9 mouse cellular contexts compared by ENCODE assay signal in the genomic region with DNA sequence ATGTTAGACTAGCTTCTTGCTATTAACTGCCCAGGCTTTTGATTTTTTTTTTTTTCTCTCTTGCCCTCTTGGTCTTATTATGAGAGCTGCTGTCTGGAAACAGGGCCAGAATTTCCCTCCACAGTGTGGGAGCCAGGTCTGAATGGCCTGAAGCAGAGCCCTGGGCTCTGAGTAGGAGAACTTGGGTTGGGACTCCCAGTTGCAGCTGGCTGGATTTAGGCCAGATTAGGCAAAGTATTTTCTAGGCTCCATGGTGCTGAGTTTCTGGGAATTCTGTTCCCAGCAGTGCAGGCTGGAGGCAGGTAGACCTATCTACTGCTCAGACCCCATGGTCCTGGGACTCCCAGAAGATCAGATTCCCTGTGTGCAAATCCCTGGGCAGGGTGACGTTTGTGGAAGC. TPM values are rescaled to one million over a fixed set of nuclear protein-coding genes. Genes with fewer than 3 reads are reported as not detected.
A peak's percentile ranks its signal among the peaks of the same experiment; 100 is the strongest.
DNase-seq lines count a peak whose midpoint lies in the region; ATAC-seq and TF ChIP-seq lines count a peak whose summit lies in the region.
"Had no signal": no experiment of that assay in that cellular context is flagged by ENCODE, and none has a peak within 500 bp of the region (broad histone marks: within the 10 kb centered on the region; RNA-seq: fewer than 3 reads in every experiment).

No protein-coding gene starts in this region.

- no peaks in the 10 kb centered on the region for H3K27me3 ChIP-seq in lung, embryonic 15.5 days
- no peaks in the 10 kb centered on the region for H3K27me3 ChIP-seq in heart, embryonic 16.5 days (ENCODE audit: control insufficient read depth, insufficient read depth, low read length)
- no peaks in the 10 kb centered on the region for H3K27me3 ChIP-seq in midbrain, postnatal 0 days (ENCODE audit: insufficient read depth, low read length)
- no peaks in the 10 kb centered on the region for H3K27me3 ChIP-seq in cerebellum, adult 2 months (ENCODE audit: control insufficient read depth, insufficient read depth, low read length)

- peak overlapping the region; percentile 50 for H3K27ac ChIP-seq in lung, embryonic 15.5 days
- peak overlapping the region; percentile 68 for H3K27ac ChIP-seq in heart, embryonic 16.5 days (ENCODE audit: low read length)
- H3K27ac ChIP-seq in midbrain, postnatal 0 days (ENCODE audit: low read depth, low read length): 0 out of 2 replicates have a peak overlapping the region, but pooled peaks have one; percentile 18
- H3K27ac ChIP-seq in cerebellum, adult 2 months (ENCODE audit: insufficient read depth, low read length): no peak overlapping the region

- no peaks in the 10 kb centered on the region for H3K36me3 ChIP-seq in lung, embryonic 15.5 days
- H3K36me3 ChIP-seq in heart, embryonic 16.5 days (ENCODE audit: control insufficient read depth, insufficient read depth): no peaks in the 10 kb centered on the region
- H3K36me3 ChIP-seq in midbrain, postnatal 0 days (ENCODE audit: insufficient read depth, low read length): 0 out of 2 replicates have a peak, but pooled peaks cover 4% of the 10 kb centered on the region

- H3K9me3 ChIP-seq in lung, embryonic 15.5 days: no peaks in the 10 kb centered on the region
- no peaks in the 10 kb centered on the region for H3K9me3 ChIP-seq in heart, embryonic 16.5 days (replicated peaks; ENCODE audit: control insufficient read depth, low read length)
- no peaks in the 10 kb centered on the region for H3K9me3 ChIP-seq in midbrain, postnatal 0 days (ENCODE audit: low read length)

- DNase-seq in cerebellum, adult 9-11 months: peak; percentile 36
- DNase-seq in cerebellum, adult 9-10 months: no peak
- no peak for DNase-seq in lung, postnatal 25 days (ENCODE audit: low spot score)
- DNase-seq in midbrain, postnatal 0 days (ENCODE audit: low spot score): no peak
- DNase-seq in cerebellum, adult 2 months: no peak
- no peak for DNase-seq in spleen, adult 18-20 months

- ATAC-seq in lung, embryonic 15.5 days (ENCODE audit: borderline replicate concordance, extremely low read depth, low FRiP score, low TSS enrichment): no peak
- no peak for ATAC-seq in heart, embryonic 16.5 days (replicated peaks; ENCODE audit: extremely low read depth, insufficient read depth, low FRiP score)
- no peak for ATAC-seq in midbrain, postnatal 0 days (ENCODE audit: low FRiP score)

- TF ChIP-seq CTCF in midbrain, postnatal 0 days (IDR thresholded peaks at IDR 0.05): no peak
- no peak for TF ChIP-seq CTCF in cerebellum, adult 2 months (IDR thresholded peaks at IDR 0.05; ENCODE audit: borderline replicate concordance, insufficient read depth, low read depth, low read length)

- H3K4me2 ChIP-seq in lung, embryonic 15.5 days: no peak overlapping the region
- H3K4me2 ChIP-seq in heart, embryonic 16.5 days (ENCODE audit: low read depth, low read length): no peak overlapping the region
- H3K4me2 ChIP-seq in midbrain, postnatal 0 days (ENCODE audit: low read depth, low read length, poor library complexity, severe bottlenecking): no peak overlapping the region

- no peak overlapping the region for H3K9ac ChIP-seq in lung, embryonic 15.5 days
- H3K9ac ChIP-seq in heart, embryonic 16.5 days (ENCODE audit: low read length): no peak overlapping the region
- H3K9ac ChIP-seq in midbrain, postnatal 0 days (replicated peaks; ENCODE audit: low read length, poor library complexity, severe bottlenecking): no peak overlapping the region

- TF ChIP-seq POLR2A in cerebellum, adult 2 months (IDR thresholded peaks at IDR 0.05; ENCODE audit: borderline replicate concordance, insufficient read depth, low read length): no peak

- 72% methylated on average over 1 of the region's 1 CpGs for WGBS in lung, embryonic 15.5 days
- 71% methylated on average over 1 of the region's 1 CpGs for WGBS in heart, embryonic 16.5 days
- WGBS in midbrain, postnatal 0 days: 69% methylated on average over 1 of the region's 1 CpGs
- WGBS in cerebellum, adult 2 months: 45% methylated on average over 1 of the region's 1 CpGs

- no peak overlapping the region for H3K4me3 ChIP-seq in lung, embryonic 15.5 days
- H3K4me3 ChIP-seq in heart, embryonic 16.5 days (ENCODE audit: low read length): no peak overlapping the region
- no peak overlapping the region for H3K4me3 ChIP-seq in midbrain, postnatal 0 days (ENCODE audit: low read depth, low read length)
- H3K4me3 ChIP-seq in cerebellum, adult 2 months (replicated peaks; ENCODE audit: insufficient read depth, low read depth, low read length): no peak overlapping the region
- H3K4me3 ChIP-seq: erythroblast, embryonic 14.5 days had no signal

- H3K4me1 ChIP-seq in lung, embryonic 15.5 days: peaks cover 50% of the 10 kb centered on the region
- H3K4me1 ChIP-seq in heart, embryonic 16.5 days (ENCODE audit: control insufficient read depth, insufficient read depth, low read length): peaks cover 31% of the 10 kb centered on the region
- H3K4me1 ChIP-seq in midbrain, postnatal 0 days (ENCODE audit: insufficient read depth, low read length): peaks cover 50% of the 10 kb centered on the region
- peaks cover 36% of the 10 kb centered on the region for H3K4me1 ChIP-seq in cerebellum, adult 2 months (ENCODE audit: control insufficient read depth, insufficient read depth, low read length)

RNA-seq across cellular contexts. Expression of a gene that starts 6.1 kb away (rescaled TPM):
- 20.5 and 21.7 TPM in 2 replicates for polyA plus RNA-seq in lung, embryonic 15.5 days (2015; fragmentation: Nextera tagmentation; extraction: Ambion mirVana)
- 19.9 and 21.3 TPM in 2 replicates for polyA plus RNA-seq in heart, embryonic 16.5 days (2015; fragmentation: Nextera tagmentation; extraction: Ambion mirVana)
- 645 and 733 TPM in 2 replicates for total RNA-seq in midbrain, postnatal 0 days (2014; rRNA removed)
- polyA plus RNA-seq in midbrain, postnatal 0 days (2015; fragmentation: Nextera tagmentation; extraction: Ambion mirVana): 241 and 242 TPM in 2 replicates
- 105 and 114 TPM in 2 replicates for polyA plus RNA-seq in cerebellum, adult 2 months (2012; rRNA removed)
